Mouse (Mus musculus): Measurements from ENCODE around the gene Myo5a.

DNA sequence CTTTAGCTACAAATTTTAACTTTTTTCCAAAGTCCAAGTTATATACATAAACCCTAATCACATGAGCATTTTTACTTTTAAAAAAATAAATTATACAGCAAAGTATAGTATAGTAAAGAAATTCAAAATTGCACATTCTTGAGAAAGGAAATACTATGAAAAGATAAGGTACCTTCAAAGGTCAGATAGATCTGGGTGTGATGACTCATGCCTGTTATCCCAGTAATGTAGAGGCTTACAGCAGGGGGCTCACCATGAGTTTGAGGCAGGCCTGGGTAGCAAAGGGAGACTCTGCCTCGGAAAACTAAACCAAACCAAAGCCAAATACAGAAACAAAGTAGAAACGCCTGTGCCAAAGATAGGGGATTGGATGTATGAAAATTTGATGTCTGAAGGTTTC, 59.7 kb downstream of the Myo5a start:
- TF ChIP-seq POLR2A (IDR thresholded peaks at IDR 0.05; ENCODE audit: borderline replicate concordance, insufficient read depth, low read length) (no peak), CTCF (IDR thresholded peaks at IDR 0.05; ENCODE audit: borderline replicate concordance, insufficient read depth, low read depth, low read length) (no peak)

Data from cerebellum, adult 2 months (tissue).